Mouse (Mus musculus): ENCODE measurements around the gene 9430097D07Rik. TPM values are rescaled to one million over a fixed set of nuclear protein-coding genes. Genes with fewer than 3 reads are reported as not detected.

Gene 9430097D07Rik
- polyA plus RNA-seq, 1 experiment, result 0.46 TPM

- DNase-seq (ENCODE audit: extremely low spot score in 1 of 2, low spot score in 1 of 2), result no peak
Measured at GRCm38 (mm10) chr2:32568149-32568548, 7.3 kb downstream of the 9430097D07Rik start.

DNA sequence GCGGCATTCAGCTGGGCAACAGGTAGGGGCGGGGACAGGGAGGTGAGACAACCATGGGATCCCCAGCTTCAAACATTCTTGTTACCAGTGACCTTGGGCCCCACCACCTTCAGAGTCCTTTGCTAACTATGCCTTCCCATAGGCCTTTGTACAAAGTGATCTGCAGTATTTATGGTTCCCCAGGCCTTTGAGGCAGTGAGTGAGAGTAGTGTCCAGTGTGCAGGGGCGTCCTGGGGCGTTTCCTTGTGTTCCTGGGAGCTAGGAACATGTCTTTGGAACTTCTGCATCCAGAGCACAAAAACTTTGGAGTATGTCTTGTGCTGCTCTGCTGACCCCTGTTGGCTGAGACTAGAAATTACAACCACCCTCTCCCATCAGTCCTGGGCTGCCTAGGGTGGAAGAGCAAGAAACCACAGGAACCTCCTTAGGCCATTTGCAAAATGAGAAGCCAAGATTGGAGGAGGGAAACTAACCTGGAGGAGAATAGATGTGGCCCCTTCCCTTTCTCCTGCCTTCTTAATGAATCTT, 8.9 kb downstream of the 9430097D07Rik start:
- peak in 1 of 2 experiments; percentile 84 for DNase-seq (ENCODE audit: extremely low spot score in 1 of 2, low spot score in 1 of 2)

- peak in 1 of 2 experiments; percentile 57 for DNase-seq (ENCODE audit: extremely low spot score in 1 of 2, low spot score in 1 of 2)
Measured at GRCm38 (mm10) chr2:32559570-32559969, 15.9 kb downstream of the 9430097D07Rik start.

GRCm38 (mm10) chr2:32556019-32556418, 19.5 kb downstream of the 9430097D07Rik start:
- no peak for DNase-seq (ENCODE audit: extremely low spot score in 1 of 2, low spot score in 1 of 2)

DNA sequence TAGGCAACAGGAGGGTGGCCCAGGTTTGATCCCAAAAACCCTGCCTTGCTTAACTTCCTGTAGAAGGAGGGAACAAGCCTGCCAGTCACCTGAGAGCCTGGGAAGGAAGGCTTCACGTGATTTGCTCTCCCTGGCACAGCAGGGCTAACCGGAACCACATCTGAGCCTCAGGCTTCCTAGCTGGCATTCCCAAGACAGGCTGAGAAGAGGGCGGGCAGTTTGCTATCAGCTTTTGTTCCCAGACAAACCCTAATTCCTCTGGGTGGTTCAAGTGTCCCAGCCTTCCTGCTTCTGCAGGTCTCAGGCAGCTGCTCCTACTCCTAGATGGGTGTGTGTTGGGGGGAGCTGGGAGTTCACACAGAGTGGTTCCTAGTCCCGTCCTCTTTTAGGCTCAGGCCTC, 20.0 kb downstream of the 9430097D07Rik start:
- no peak for DNase-seq (ENCODE audit: extremely low spot score in 1 of 2, low spot score in 1 of 2)

DNA sequence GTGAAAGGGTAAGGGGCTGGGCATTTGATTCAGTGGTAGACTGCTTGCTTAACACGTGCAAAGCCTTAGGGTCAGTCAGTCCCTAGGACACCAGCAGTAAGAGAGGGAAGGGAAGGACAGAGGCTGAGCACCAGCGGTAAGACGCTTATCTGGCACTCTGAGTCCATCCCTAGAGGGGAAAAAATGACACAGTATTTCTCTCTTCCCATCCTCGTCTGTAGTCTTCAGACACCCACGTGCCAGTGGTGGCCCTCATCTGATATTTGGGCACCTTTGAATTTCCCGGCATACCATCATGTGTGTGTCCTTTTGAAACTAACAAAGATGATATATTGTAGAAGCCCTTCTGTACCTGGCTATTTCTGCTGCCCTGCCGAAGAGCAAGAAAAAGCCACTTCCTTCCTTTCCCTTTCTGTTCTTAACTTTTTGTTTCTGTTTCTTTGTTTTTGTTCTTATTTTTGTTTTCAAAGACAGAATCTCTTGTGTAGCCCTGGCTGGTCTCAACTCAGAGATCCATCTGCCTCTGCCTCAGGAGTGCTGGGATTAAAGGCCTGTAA, 21.8 kb downstream of the 9430097D07Rik start:
- DNase-seq (ENCODE audit: extremely low spot score in 1 of 2, low spot score in 1 of 2), result no peak

- DNase-seq (ENCODE audit: extremely low spot score in 1 of 2, low spot score in 1 of 2), result no peak
Measured at GRCm38 (mm10) chr2:32551236-32551635, 24.2 kb downstream of the 9430097D07Rik start.

GRCm38 (mm10) chr2:32549764-32550163, 25.7 kb downstream of the 9430097D07Rik start:
- DNase-seq (ENCODE audit: extremely low spot score in 1 of 2, low spot score in 1 of 2), result no peak

DNA sequence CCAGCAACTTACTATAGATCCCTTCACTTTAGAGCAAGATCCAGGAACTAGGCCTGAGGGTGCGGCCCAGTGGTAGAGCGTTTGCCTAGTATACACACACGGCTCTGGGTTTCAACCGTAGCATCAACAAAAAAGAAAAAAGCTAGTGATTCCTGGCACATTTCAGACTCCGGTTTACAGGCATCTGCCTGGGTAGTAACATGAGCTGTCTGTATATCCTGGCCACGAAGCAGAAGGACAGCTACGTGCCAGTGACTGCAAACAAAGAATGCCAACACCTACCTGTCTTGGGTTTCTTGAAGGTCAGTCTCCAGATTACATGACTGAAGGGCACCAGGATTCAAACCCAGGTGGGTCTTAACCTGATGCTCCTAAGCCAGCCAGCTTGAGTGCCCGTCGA, 26.3 kb downstream of the 9430097D07Rik start:
- DNase-seq (ENCODE audit: extremely low spot score in 1 of 2, low spot score in 1 of 2), result no peak

- DNase-seq (ENCODE audit: extremely low spot score in 1 of 2, low spot score in 1 of 2), result no peak
Measured at GRCm38 (mm10) chr2:32547964-32548739, 27.3 kb downstream of the 9430097D07Rik start.

GRCm38 (mm10) chr2:32547380-32547779, 28.1 kb downstream of the 9430097D07Rik start:
- no peak for DNase-seq (ENCODE audit: extremely low spot score in 1 of 2, low spot score in 1 of 2)

- no peak for DNase-seq (ENCODE audit: extremely low spot score in 1 of 2, low spot score in 1 of 2)
Measured at GRCm38 (mm10) chr2:32546951-32547350, 28.5 kb downstream of the 9430097D07Rik start.

DNA sequence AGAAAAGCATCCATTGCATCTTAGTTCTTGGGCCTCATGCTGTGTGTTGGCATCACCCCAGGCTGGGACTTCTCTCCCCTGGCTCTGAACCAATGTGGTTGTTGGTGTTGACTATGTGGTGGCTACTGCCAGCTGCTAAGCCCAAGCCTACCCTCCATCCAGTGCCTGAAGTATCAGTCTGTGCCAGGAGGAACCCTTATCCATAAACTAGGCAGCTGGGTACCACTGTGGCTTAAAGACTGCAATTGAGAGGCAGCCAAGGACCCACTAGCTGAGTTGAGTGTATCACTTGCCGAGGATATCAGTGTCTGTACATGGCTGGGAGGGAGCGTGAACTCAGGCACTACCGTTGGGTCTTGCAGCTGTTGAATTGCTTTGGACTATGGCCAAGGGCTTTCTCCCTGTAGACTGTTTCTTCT, 32.4 kb downstream of the 9430097D07Rik start:
- DNase-seq (ENCODE audit: extremely low spot score in 1 of 2, low spot score in 1 of 2), result peak in 1 of 2 experiments; percentile 54

GRCm38 (mm10) chr2:32541986-32542573, 33.4 kb downstream of the 9430097D07Rik start:
- no peak for DNase-seq (ENCODE audit: extremely low spot score in 1 of 2, low spot score in 1 of 2)

GRCm38 (mm10) chr2:32541333-32541908, 34.1 kb downstream of the 9430097D07Rik start:
- DNase-seq (ENCODE audit: extremely low spot score in 1 of 2, low spot score in 1 of 2), result no peak

- DNase-seq (ENCODE audit: extremely low spot score in 1 of 2, low spot score in 1 of 2), result no peak
Measured at GRCm38 (mm10) chr2:32539452-32539981, 36.0 kb downstream of the 9430097D07Rik start.

GRCm38 (mm10) chr2:32538461-32538860, 37.0 kb downstream of the 9430097D07Rik start:
- DNase-seq (ENCODE audit: extremely low spot score in 1 of 2, low spot score in 1 of 2), result no peak

DNA sequence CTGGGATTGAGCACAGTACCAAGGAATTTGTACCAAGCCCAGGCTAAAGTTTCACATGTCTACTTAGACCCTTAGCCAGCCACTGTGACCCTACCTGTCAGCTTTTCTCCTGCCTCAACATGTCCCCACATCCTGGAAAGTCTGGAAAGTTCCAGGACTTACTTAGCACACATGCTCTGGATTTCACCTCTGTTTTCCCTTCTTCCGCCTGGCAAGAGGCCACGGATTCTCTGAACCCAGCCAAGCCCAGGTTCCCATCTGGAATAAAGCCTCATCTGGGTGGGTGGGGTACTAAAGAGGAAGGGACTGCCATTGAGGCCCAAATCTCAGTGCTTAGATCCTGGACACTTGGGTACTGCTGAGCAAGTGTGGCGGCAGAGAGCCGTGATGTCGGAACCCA, 37.5 kb downstream of the 9430097D07Rik start:
- DNase-seq (ENCODE audit: extremely low spot score in 1 of 2, low spot score in 1 of 2), result no peak

DNA sequence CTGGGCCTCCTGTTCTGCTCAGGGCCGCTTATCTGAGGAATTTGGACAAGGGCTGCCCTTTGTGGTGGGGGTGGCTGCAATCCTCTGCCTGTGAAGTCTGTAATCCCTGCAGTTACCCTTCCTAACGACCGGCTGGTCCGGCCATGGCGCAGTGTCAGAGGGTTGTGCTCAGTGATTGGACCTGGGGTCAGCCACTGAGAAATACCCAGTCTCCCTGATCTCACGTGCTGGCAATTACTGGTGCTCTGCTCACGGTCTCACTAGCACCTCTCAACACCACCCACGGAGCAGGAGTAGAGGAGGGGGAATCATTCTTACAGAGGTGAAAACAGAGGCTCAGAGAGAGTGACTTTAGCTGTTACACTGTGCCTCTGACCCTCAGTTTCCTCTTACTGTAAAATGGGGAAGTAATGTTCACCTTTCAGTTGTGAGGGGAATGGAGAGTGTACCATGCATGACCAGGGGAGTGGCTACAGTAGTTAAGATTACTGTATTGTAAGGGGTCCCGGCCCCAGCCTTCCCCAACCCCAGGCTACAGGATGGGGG, 38.1 kb downstream of the 9430097D07Rik start:
- DNase-seq (ENCODE audit: extremely low spot score in 1 of 2, low spot score in 1 of 2), result no peak

- DNase-seq (ENCODE audit: extremely low spot score in 1 of 2, low spot score in 1 of 2), result peak; percentile 41 to 68
Measured at GRCm38 (mm10) chr2:32536634-32537359, 38.7 kb downstream of the 9430097D07Rik start.
